Comparison of ENCODE assay signal across 7 mouse cellular contexts in genomic region chr9:77427292-77428114, GRCm38 (mm10).
DNase-seq lines count a peak whose midpoint lies in the region; ATAC-seq and TF ChIP-seq lines count a peak whose summit lies in the region.

No protein-coding gene starts in this region.

- TF ChIP-seq POLR2A in brain, embryonic 14.5 days (IDR thresholded peaks at IDR 0.05; ENCODE audit: borderline replicate concordance, extremely low read depth, insufficient read depth, insufficient read length, poor library complexity, severe bottlenecking): no peak

- H3K36me3 ChIP-seq in forebrain, embryonic 11.5 days (ENCODE audit: control insufficient read depth, insufficient read depth, low read length): no peaks in the 10 kb centered on the region

- H3K4me2 ChIP-seq in forebrain, embryonic 11.5 days (ENCODE audit: low read depth, low read length, severe bottlenecking): peak overlapping the region; percentile 1; the same call in 1 of the 2 replicates

- 44% methylated on average over 23 of the region's 23 CpGs for WGBS in forebrain, embryonic 11.5 days

- H3K4me1 ChIP-seq in forebrain, embryonic 11.5 days (replicated peaks; ENCODE audit: control insufficient read depth, insufficient read depth, low read length): peaks cover 8% of the 10 kb centered on the region

- ATAC-seq in forebrain, embryonic 11.5 days (replicated peaks; ENCODE audit: low FRiP score): peak; percentile 82
- ATAC-seq in megakaryocyte-erythroid progenitor cell, adult 5-6 weeks (replicated peaks; ENCODE audit: low FRiP score, low TSS enrichment, poor library complexity, severe bottlenecking): peak; percentile 31; the same call in 1 of the 2 replicates

- intact Hi-C loops in heart, postnatal 14 days (cut with DNase I): loop anchor here (5.0 kb wide), 1 partner anchor 115 kb away; the partner anchor contains the start of gene Lrrc1

- H3K27ac ChIP-seq in forebrain, embryonic 11.5 days (ENCODE audit: low read depth, low read length): no peak overlapping the region; the same call in 1 of the 2 replicates

- no peak for TF ChIP-seq CTCF in brain, embryonic 14.5 days (IDR thresholded peaks at IDR 0.05; ENCODE audit: borderline replicate concordance, extremely low read depth, insufficient read depth, insufficient read length)

- no peaks in the 10 kb centered on the region for H3K9me3 ChIP-seq in forebrain, embryonic 11.5 days (ENCODE audit: control insufficient read depth, low read length)

- H3K9ac ChIP-seq in forebrain, embryonic 11.5 days (ENCODE audit: low read length): no peak overlapping the region

- H3K27me3 ChIP-seq in forebrain, embryonic 11.5 days (ENCODE audit: control insufficient read depth, insufficient read depth, low read length): no peaks in the 10 kb centered on the region

- no peak overlapping the region for H3K4me3 ChIP-seq in forebrain, embryonic 11.5 days (ENCODE audit: low read depth, low read length)

- DNase-seq in brain, embryonic 14.5 days (ENCODE audit: low read depth): peak; percentile 67
- DNase-seq in forebrain, embryonic 11.5 days (ENCODE audit: low spot score): peak; percentile 62
- DNase-seq in heart, postnatal 14 days: peak; percentile 10 to 30
- DNase-seq in kidney, postnatal 4 days: peak; percentile 55 to 65
- DNase-seq in telencephalon, adult 2 months (ENCODE audit: low read depth, low spot score): peak; percentile 19
- DNase-seq in natural killer cell, adult 2 months (ENCODE audit: low spot score in 2 of 2): no peak

Comparison
In these comparisons a context has a peak if more than half of its experiments do, and no peak if none do; other contexts are left out.
1. DNase-seq: peak in brain, embryonic 14.5 days (single experiment), forebrain, embryonic 11.5 days (single experiment), heart, postnatal 14 days (2 of 2), kidney, postnatal 4 days (2 of 2) and telencephalon, adult 2 months (single experiment); none in natural killer cell, adult 2 months (0 of 2).